Mouse (Mus musculus): Measurements from ENCODE around the gene Rilp. TPM values are rescaled to one million over a fixed set of nuclear protein-coding genes. Genes with fewer than 3 reads are reported as not detected.
A peak's percentile ranks its signal among the peaks of the same experiment; 100 is the strongest.
"Not testable (repeated sequence)": the region's sequence is repeated elsewhere in the genome, so short reads cannot be mapped to it uniquely, and the experiment has no call there.

Rilp gene
- polyA plus RNA-seq, 1 experiment from 2014 or later, result 2.0 TPM

- ATAC-seq (ENCODE audit: low FRiP score, low TSS enrichment), result 0 out of 2 replicates have a peak, but pooled peaks have one; percentile 53
- H3K9me3 ChIP-seq (ENCODE audit: low read length), result no peaks in the 10 kb centered on the region
- no peaks in the 10 kb centered on the region for H3K27me3 ChIP-seq (ENCODE audit: insufficient read depth, low read length)
- H3K36me3 ChIP-seq (ENCODE audit: insufficient read depth, low read length), result no peaks in the 10 kb centered on the region
- H3K27ac ChIP-seq (ENCODE audit: low read length), result peak overlapping the region; percentile 64; the same call in 1 of the 2 replicates
- H3K9ac ChIP-seq (replicated peaks; ENCODE audit: low read length), result peak overlapping the region; percentile 24; the same call in 1 of the 2 replicates
- H3K4me2 ChIP-seq (replicated peaks; ENCODE audit: low read depth, low read length), result no peak overlapping the region
- no peak overlapping the region for H3K4me3 ChIP-seq (ENCODE audit: low read length)
- 65% methylated on average over 5 of the region's 5 CpGs for WGBS
- peaks cover 22% of the 10 kb centered on the region for H3K4me1 ChIP-seq (ENCODE audit: insufficient read depth, low read length)
Measured at GRCm38 (mm10) chr11:75551321-75551720, 41.4 kb downstream of the Rilp start.

- Histone ChIP-seq H3K27me3 (ENCODE audit: insufficient read depth, low read length) (no peaks in the 10 kb centered on the region), H3K4me3 (ENCODE audit: low read length) (no peak overlapping the region), H3K4me1 (ENCODE audit: insufficient read depth, low read length) (peaks cover 22% of the 10 kb centered on the region), H3K4me2 (replicated peaks; ENCODE audit: low read depth, low read length) (no peak overlapping the region), H3K9ac (replicated peaks; ENCODE audit: low read length) (peak overlapping the region; percentile 24), H3K36me3 (ENCODE audit: insufficient read depth, low read length) (no peaks in the 10 kb centered on the region), H3K9me3 (ENCODE audit: low read length) (no peaks in the 10 kb centered on the region), H3K27ac (ENCODE audit: low read length) (peak overlapping the region; percentile 64; the same call in 1 of the 2 replicates)
- peak; percentile 65; the same call in 1 of the 2 replicates for ATAC-seq (ENCODE audit: low FRiP score, low TSS enrichment)
- 63% methylated on average over 9 of the region's 9 CpGs for WGBS
Measured at GRCm38 (mm10) chr11:75551961-75552441, 42.1 kb downstream of the Rilp start.

- 0 out of 2 replicates have a peak overlapping the region, but pooled peaks have one; percentile 13 for H3K27ac ChIP-seq (ENCODE audit: low read length)
- H3K9me3 ChIP-seq (ENCODE audit: low read length), result 0 out of 2 replicates have a peak, but pooled peaks cover under 1% of the 10 kb centered on the region
- no peak overlapping the region for H3K4me3 ChIP-seq (ENCODE audit: low read length)
- no peak overlapping the region for H3K9ac ChIP-seq (replicated peaks; ENCODE audit: low read length)
- no peak overlapping the region for H3K4me2 ChIP-seq (replicated peaks; ENCODE audit: low read depth, low read length)
- H3K4me1 ChIP-seq (ENCODE audit: insufficient read depth, low read length), result peaks cover 22% of the 10 kb centered on the region
- no peaks in the 10 kb centered on the region for H3K27me3 ChIP-seq (ENCODE audit: insufficient read depth, low read length)
- ATAC-seq (ENCODE audit: low FRiP score, low TSS enrichment), result no peak
- H3K36me3 ChIP-seq (ENCODE audit: insufficient read depth, low read length), result peaks cover under 1% of the 10 kb centered on the region; the same call in 1 of the 2 replicates
- 36% methylated on average over 7 of the region's 7 CpGs for WGBS
Measured at GRCm38 (mm10) chr11:75552906-75553482, 43.1 kb downstream of the Rilp start.

- H3K27ac ChIP-seq (ENCODE audit: low read length); H3K27me3 ChIP-seq (ENCODE audit: insufficient read depth, low read length); H3K36me3 ChIP-seq (ENCODE audit: insufficient read depth, low read length); ATAC-seq (ENCODE audit: low FRiP score, low TSS enrichment); H3K9ac ChIP-seq (replicated peaks; ENCODE audit: low read length); H3K4me3 ChIP-seq (ENCODE audit: low read length); H3K9me3 ChIP-seq (ENCODE audit: low read length); H3K4me2 ChIP-seq (replicated peaks; ENCODE audit: low read depth, low read length): not testable (repeated sequence)
- 96% methylated on average over 6 of the region's 6 CpGs for WGBS
- peaks cover 14% of the 10 kb centered on the region for H3K4me1 ChIP-seq (ENCODE audit: insufficient read depth, low read length)
Measured at GRCm38 (mm10) chr11:75556006-75556405, 46.1 kb downstream of the Rilp start.

GRCm38 (mm10) chr11:75557142-75557541 is 47.2 kb downstream of the Rilp start:
- WGBS, result 80% methylated on average over 6 of the region's 6 CpGs
- peaks cover 3% of the 10 kb centered on the region; the same call in 1 of the 2 replicates for H3K36me3 ChIP-seq (ENCODE audit: insufficient read depth, low read length)
- no peaks in the 10 kb centered on the region for H3K27me3 ChIP-seq (ENCODE audit: insufficient read depth, low read length)
- H3K9ac ChIP-seq (replicated peaks; ENCODE audit: low read length), result no peak overlapping the region
- no peak for ATAC-seq (ENCODE audit: low FRiP score, low TSS enrichment)
- no peak overlapping the region for H3K4me3 ChIP-seq (ENCODE audit: low read length)
- H3K27ac ChIP-seq (ENCODE audit: low read length), result no peak overlapping the region
- 0 out of 2 replicates have a peak, but pooled peaks cover 4% of the 10 kb centered on the region for H3K9me3 ChIP-seq (ENCODE audit: low read length)
- peaks cover 3% of the 10 kb centered on the region; the same call in 1 of the 2 replicates for H3K4me1 ChIP-seq (ENCODE audit: insufficient read depth, low read length)
- H3K4me2 ChIP-seq (replicated peaks; ENCODE audit: low read depth, low read length), result no peak overlapping the region

GRCm38 (mm10) chr11:75558101-75558500 is 48.2 kb downstream of the Rilp start:
- H3K27me3 ChIP-seq (ENCODE audit: insufficient read depth, low read length), result no peaks in the 10 kb centered on the region
- H3K4me3 ChIP-seq (ENCODE audit: low read length), result no peak overlapping the region
- H3K9me3 ChIP-seq (ENCODE audit: low read length), result 0 out of 2 replicates have a peak, but pooled peaks cover 4% of the 10 kb centered on the region
- no peak overlapping the region for H3K27ac ChIP-seq (ENCODE audit: low read length)
- H3K4me2 ChIP-seq (replicated peaks; ENCODE audit: low read depth, low read length), result no peak overlapping the region
- no peak overlapping the region for H3K9ac ChIP-seq (replicated peaks; ENCODE audit: low read length)
- H3K4me1 ChIP-seq (ENCODE audit: insufficient read depth, low read length), result no peaks in the 10 kb centered on the region
- H3K36me3 ChIP-seq (ENCODE audit: insufficient read depth, low read length), result peaks cover 3% of the 10 kb centered on the region; the same call in 1 of the 2 replicates
- no peak for ATAC-seq (ENCODE audit: low FRiP score, low TSS enrichment)
- WGBS, result 85% methylated on average over 1 of the region's 1 CpGs

- 0 out of 2 replicates have a peak, but pooled peaks cover 4% of the 10 kb centered on the region for H3K9me3 ChIP-seq (ENCODE audit: low read length)
- no peaks in the 10 kb centered on the region for H3K4me1 ChIP-seq (ENCODE audit: insufficient read depth, low read length)
- H3K27ac ChIP-seq (ENCODE audit: low read length), result no peak overlapping the region
- no peaks in the 10 kb centered on the region for H3K27me3 ChIP-seq (ENCODE audit: insufficient read depth, low read length)
- no peak overlapping the region for H3K4me3 ChIP-seq (ENCODE audit: low read length)
- H3K9ac ChIP-seq (replicated peaks; ENCODE audit: low read length), result no peak overlapping the region
- H3K4me2 ChIP-seq (replicated peaks; ENCODE audit: low read depth, low read length), result no peak overlapping the region
- peaks cover 3% of the 10 kb centered on the region; the same call in 1 of the 2 replicates for H3K36me3 ChIP-seq (ENCODE audit: insufficient read depth, low read length)
- 85% methylated on average over 8 of the region's 8 CpGs for WGBS
- ATAC-seq (ENCODE audit: low FRiP score, low TSS enrichment), result no peak
Measured at GRCm38 (mm10) chr11:75559870-75560504, 50.1 kb downstream of the Rilp start.

GRCm38 (mm10) chr11:75560530-75561409 is 50.9 kb downstream of the Rilp start:
- no peak for ATAC-seq (ENCODE audit: low FRiP score, low TSS enrichment)
- WGBS, result 70% methylated on average over 14 of the region's 14 CpGs
- H3K4me1 ChIP-seq (ENCODE audit: insufficient read depth, low read length), result peaks cover 5% of the 10 kb centered on the region; the same call in 1 of the 2 replicates
- no peak overlapping the region for H3K4me3 ChIP-seq (ENCODE audit: low read length)
- peaks cover 3% of the 10 kb centered on the region; the same call in 1 of the 2 replicates for H3K36me3 ChIP-seq (ENCODE audit: insufficient read depth, low read length)
- no peak overlapping the region for H3K27ac ChIP-seq (ENCODE audit: low read length)
- no peak overlapping the region for H3K9ac ChIP-seq (replicated peaks; ENCODE audit: low read length)
- H3K4me2 ChIP-seq (replicated peaks; ENCODE audit: low read depth, low read length), result no peak overlapping the region
- H3K27me3 ChIP-seq (ENCODE audit: insufficient read depth, low read length), result no peaks in the 10 kb centered on the region
- H3K9me3 ChIP-seq (ENCODE audit: low read length), result 0 out of 2 replicates have a peak, but pooled peaks cover 4% of the 10 kb centered on the region

GRCm38 (mm10) chr11:75561410-75561791 is 51.5 kb downstream of the Rilp start:
- Histone ChIP-seq H3K27me3 (ENCODE audit: insufficient read depth, low read length) (no peaks in the 10 kb centered on the region), H3K4me2 (replicated peaks; ENCODE audit: low read depth, low read length) (no peak overlapping the region), H3K27ac (ENCODE audit: low read length) (no peak overlapping the region), H3K9me3 (ENCODE audit: low read length) (0 out of 2 replicates have a peak, but pooled peaks cover 4% of the 10 kb centered on the region), H3K4me3 (ENCODE audit: low read length) (no peak overlapping the region), H3K36me3 (ENCODE audit: insufficient read depth, low read length) (peaks cover 3% of the 10 kb centered on the region; the same call in 1 of the 2 replicates), H3K4me1 (ENCODE audit: insufficient read depth, low read length) (peaks cover 10% of the 10 kb centered on the region; the same call in 1 of the 2 replicates), H3K9ac (replicated peaks; ENCODE audit: low read length) (no peak overlapping the region)
- 87% methylated on average over 5 of the region's 5 CpGs for WGBS
- no peak for ATAC-seq (ENCODE audit: low FRiP score, low TSS enrichment)
